Mouse (Mus musculus) ES-E14 (cell line): ENCODE results near the gene Acp2.

Experiments
- MAFK ChIP-seq: IDR thresholded peaks from 2 replicates; pipeline ENCODE4 v1.6.1; 2014; ENCODE audit warnings: mild to moderate bottlenecking, low read depth, low read length, inconsistent platforms; ENCODE audit not compliant: insufficient read depth
- ZC3H11A ChIP-seq: IDR thresholded peaks from 2 replicates; pipeline ENCODE4 v1.6.1; 2012; ENCODE audit warnings: low read depth, mild to moderate bottlenecking, inconsistent platforms, low read length, borderline replicate concordance

GRCm38 (mm10) chr2:91254725-91255380 lies 52.2 kb downstream of the Acp2 start:
- TF ChIP-seq ZC3H11A (no peak), MAFK (no peak)
